Mouse (Mus musculus) macrophage (primary cell): ENCODE measurements around the gene Gm12185. TPM values are rescaled to one million over a fixed set of nuclear protein-coding genes. Genes with fewer than 3 reads are reported as not detected.
"Not testable (repeated sequence)": the region's sequence is repeated elsewhere in the genome, so short reads cannot be mapped to it uniquely, and the experiment has no call there.

ENCODE experiments used
- H3K27ac ChIP-seq: fragments of 350-480 bp; formaldehyde crosslinking; 2 replicates; pipeline ENCODE4 v1.9.0; 2021
- H3K36me3 ChIP-seq: fragments of 350-480 bp; formaldehyde crosslinking; 2 replicates; pipeline ENCODE4 v1.9.0; 2021; ENCODE audit errors: inconsistent target
- H3K4me3 ChIP-seq: fragments of 350-480 bp; formaldehyde crosslinking; 2 replicates; pipeline ENCODE4 v1.9.0; 2021; ENCODE audit errors: inconsistent target
- H3K79me2 ChIP-seq: fragments of 350-480 bp; formaldehyde crosslinking; 2 replicates; pipeline ENCODE4 v1.9.0; 2021; ENCODE audit errors: inconsistent target
- WGBS: methylation state at CpG from one replicate; pipeline ENCODE4 v1.1.7; 2026; ENCODE audit warnings: inconsistent platforms; ENCODE audit not compliant: missing documents; 5-methylcytosine and 5-hydroxymethylcytosine counted together
- polyA plus RNA-seq: library from polyadenylated mRNA; stranded (reverse); fragments of 250-400 nt; gene quantifications from 3 replicates; pipeline ENCODE4 v1.2.4, GENCODE M21; 2018; ENCODE audit warnings: inconsistent platforms

Gene Gm12185
- polyA plus RNA-seq, 1 experiment from 2014 or later = 0.77 TPM

DNA sequence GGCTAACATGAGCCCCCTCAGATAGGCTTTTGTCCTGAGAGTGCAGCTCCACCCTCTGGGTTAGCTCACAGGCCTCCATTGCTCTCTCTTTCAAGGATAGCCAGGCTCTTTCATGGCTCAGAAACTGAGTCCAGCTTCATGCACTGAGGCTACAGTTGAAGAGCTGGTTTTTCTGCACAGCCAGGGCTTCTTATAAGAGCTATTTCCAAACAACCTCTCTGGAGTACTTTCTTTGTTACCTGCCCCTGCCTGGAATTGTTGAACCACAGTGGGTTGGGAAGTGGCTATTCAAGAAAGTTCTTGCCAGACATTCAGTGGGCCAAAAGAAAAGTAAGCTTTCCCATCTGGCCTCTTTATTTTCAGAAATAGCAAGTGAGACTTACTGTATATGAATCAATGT lies 52.7 kb downstream of the Gm12185 start:
- not testable (repeated sequence) for H3K36me3 ChIP-seq, H3K79me2 ChIP-seq, H3K4me3 ChIP-seq, H3K27ac ChIP-seq

DNA sequence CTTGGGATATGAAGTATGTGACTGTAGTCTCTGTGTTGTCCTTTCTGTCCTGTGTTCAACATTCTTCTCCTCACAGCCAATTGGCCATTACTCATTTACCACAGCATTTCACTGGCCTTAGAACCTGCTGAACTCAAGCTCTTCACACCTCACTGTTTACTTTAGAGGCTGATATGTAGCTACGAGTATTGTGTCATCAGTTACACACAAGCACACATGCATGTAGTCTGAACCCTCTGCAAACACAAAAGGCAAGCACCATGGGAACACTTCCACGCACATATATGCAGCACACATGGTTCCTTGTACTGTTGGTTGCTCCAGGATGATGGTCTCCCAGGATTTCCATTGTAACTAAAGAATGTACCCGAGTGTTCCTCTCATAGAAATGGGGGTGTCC lies 56.7 kb downstream of the Gm12185 start:
- H3K4me3 ChIP-seq, H3K27ac ChIP-seq, H3K36me3 ChIP-seq, H3K79me2 ChIP-seq: not testable (repeated sequence)
- WGBS = no CpG with 5 or more reads among the region's 3 CpGs

DNA sequence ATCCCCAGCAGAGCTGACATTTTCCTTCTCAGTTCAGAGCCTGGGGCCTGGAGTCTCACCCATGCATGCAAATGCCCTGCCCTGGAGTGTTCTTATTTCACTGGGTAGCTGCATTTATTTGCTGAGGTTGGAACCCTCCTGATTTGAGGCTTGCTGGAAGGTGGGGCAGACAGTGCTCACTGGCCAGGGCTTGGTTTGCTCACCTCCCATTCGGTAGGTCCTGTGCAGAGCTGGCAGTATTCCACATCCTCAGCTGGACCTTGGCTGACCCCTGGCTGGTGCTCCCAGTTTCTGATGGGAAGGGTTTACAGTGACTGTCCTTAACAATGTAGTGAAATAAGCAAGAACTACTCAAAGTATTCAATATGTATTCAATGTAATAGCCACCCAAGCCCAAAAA lies 58.1 kb downstream of the Gm12185 start:
- not testable (repeated sequence) for H3K4me3 ChIP-seq, H3K27ac ChIP-seq, H3K36me3 ChIP-seq, H3K79me2 ChIP-seq
- no CpG with 5 or more reads among the region's 1 CpGs for WGBS

DNA sequence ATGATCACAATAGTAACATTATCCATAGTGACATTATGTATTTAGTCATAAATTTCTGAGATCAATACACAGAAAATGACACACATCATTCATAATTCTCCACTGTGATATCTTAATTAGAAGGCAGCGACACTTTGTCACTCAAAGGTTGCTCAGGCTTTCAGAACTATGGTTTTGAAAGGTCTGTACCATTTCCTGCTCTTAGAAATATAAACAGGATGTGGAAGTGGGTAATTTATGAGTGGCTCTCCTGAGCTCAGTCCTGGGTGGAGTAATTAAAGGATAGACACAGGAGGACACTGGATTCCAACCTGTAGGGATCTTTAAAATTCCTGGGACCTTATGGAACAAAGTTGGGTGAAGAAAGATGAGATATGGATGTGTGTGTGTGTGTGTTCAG lies 58.6 kb downstream of the Gm12185 start:
- not testable (repeated sequence) for H3K27ac ChIP-seq, H3K4me3 ChIP-seq, H3K36me3 ChIP-seq, H3K79me2 ChIP-seq
- WGBS = 0% methylated on average over 1 of the region's 1 CpGs

DNA sequence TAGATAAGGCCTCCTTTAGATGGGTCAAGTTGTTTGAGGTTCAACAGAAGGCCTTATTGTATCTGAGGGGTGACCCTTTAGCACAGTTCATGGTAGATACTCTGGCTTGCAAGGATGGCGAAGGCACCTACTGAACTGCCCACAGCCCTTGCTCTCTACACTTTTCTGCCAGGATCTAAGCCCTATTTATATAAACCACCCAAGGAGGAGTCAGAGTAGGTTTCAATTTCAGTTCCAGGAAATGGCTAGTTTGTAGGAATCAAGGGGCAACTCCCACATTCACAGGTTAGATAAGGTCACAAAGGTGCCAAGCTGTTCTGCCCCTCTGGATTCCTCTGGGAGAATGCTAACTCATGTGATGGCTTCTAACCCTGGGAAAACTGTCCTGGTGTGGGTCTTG lies 64.0 kb downstream of the Gm12185 start:
- H3K27ac ChIP-seq, H3K79me2 ChIP-seq, H3K4me3 ChIP-seq, H3K36me3 ChIP-seq: not testable (repeated sequence)
- 92% methylated on average over 1 of the region's 1 CpGs for WGBS

DNA sequence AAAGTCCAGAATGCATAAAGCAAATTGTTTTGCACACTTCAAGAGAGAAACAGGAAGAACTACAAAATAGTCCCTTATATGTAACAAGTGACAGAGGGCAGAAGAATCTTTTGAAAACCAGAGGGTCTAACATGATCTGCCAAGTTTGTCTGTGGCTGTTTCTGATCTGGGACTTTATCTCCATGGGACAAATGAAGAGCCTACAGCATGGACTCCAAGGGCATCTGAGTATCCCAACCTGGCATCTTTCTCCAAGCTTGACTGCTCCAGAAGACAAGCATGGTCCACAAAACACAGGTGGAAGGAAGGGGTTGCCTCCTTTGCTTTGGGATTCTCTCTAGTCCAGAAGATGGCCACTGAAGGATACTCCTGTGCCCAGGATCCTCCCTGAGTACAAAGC lies 65.6 kb downstream of the Gm12185 start:
- not testable (repeated sequence) for H3K27ac ChIP-seq

DNA sequence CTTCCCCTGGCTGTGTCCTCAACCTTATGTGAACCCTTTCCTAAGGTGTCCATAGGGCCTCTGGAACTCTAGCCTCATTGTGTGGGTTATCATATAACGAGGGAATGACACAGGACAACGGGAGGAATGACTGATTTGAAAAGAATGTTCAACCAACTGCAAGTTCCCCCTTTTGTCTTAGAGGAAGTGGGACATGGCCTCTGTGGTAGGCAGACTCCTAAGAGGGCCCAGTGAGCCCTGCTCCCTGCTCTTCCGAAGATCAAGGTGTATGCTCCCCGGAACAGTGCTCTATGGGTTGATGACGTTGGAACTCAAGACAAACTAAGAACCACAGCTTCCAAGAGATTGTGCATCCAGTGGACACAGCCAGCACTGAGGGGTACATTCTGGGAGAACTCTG lies 68.2 kb downstream of the Gm12185 start:
- not testable (repeated sequence) for H3K27ac ChIP-seq, H3K36me3 ChIP-seq, H3K79me2 ChIP-seq, H3K4me3 ChIP-seq
- WGBS = 23% methylated on average over 3 of the region's 5 CpGs

More for the DNA sequence above, 65.6 kb downstream of the Gm12185 start:
- not testable (repeated sequence) for H3K36me3 ChIP-seq, H3K79me2 ChIP-seq, H3K4me3 ChIP-seq

DNA sequence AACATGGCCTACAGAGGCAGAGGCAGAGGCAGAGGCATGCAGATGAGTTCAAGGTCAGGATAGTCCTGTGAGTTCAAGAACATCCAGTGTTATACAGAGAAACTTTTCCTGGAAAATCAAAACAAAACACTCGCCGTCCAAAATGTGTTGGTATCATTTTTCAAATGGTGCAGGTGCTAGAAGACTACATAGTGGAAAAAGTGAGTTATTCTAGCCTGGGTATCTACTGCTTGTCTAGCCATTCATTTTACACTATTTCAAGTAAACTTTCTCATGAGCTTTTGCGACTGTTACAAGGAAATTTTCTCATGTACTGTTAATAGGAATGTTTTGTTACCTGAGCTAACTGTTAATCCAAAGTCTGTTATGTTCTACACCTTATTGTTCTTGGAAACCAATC lies 73.6 kb downstream of the Gm12185 start:
- no peaks in the 10 kb centered on the region for H3K79me2 ChIP-seq
- no peak overlapping the region for H3K27ac ChIP-seq
- no peak overlapping the region for H3K4me3 ChIP-seq
- WGBS = 97% methylated on average over 3 of the region's 3 CpGs
- no peaks in the 10 kb centered on the region for H3K36me3 ChIP-seq

DNA sequence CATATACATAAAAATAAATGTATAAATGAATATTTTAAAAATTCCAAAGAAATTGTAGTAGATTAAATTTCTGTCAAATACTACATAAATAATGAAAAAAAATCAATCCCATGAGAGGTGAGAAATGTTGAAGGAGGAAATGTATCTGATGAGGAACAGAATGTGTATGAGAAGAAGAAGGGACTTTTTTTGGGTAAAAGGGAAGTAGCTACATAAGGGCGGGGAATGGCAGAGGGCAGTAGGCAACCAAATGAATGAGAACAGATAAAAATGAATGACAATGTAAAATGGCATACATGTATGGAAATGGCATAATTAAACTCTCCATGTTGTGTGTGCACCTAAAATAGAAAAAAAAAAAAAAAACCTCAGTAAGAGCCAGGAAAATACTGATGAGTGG lies 78.4 kb downstream of the Gm12185 start:
- Histone ChIP-seq H3K27ac (no peak overlapping the region), H3K36me3 (peaks cover 17% of the 10 kb centered on the region; the same call in 1 of the 2 replicates), H3K4me3 (no peak overlapping the region), H3K79me2 (no peaks in the 10 kb centered on the region)
- WGBS = 43% methylated on average over 1 of the region's 1 CpGs

DNA sequence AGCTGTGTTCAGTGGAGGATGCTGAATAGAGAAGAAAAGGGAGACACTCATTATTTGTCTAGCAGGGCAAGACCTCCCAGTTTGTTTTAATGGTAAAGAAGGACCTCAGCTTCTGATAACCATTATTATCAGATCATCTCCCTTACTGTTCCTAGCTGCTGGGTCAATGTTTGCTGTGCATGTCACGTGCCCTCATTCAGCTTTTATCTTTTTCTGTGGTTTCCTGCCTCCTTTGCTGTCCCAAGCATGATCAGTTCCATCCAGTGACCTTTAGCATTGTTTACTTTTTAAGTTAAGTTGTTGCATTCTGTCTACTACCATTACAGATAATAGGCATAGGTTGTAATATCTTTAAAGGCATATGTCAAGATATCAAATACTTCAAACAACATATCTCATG lies 83.6 kb downstream of the Gm12185 start:
- WGBS = 67% methylated on average over 1 of the region's 1 CpGs
- Histone ChIP-seq H3K79me2 (no peaks in the 10 kb centered on the region), H3K27ac (no peak overlapping the region), H3K4me3 (no peak overlapping the region), H3K36me3 (peaks cover 17% of the 10 kb centered on the region; the same call in 1 of the 2 replicates)

DNA sequence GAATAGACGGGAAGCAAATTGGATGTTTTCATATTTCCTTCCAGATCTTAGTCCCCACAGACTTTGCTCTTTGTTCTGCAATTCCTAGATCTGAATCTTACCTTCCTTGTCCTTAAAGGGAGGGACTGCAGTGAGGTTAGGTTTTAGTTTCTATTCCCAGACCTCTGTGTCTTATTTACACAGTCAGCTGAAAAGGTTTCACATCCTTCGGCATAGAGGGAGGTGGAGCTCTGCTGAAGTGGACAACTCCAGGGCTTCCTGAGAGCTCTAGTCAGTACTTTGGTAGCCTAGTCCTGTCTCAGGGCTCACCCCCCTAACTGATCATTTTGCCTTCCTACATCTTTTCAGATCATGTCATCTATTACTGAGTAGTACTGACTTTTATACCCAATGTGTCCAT lies 90.0 kb downstream of the Gm12185 start, which contains the start of gene Gm5431:
Gm5431 (minus strand) TSS at position 194 of the 400 bp plus-strand sequence.
- H3K79me2 ChIP-seq = peaks cover 37% of the 10 kb centered on the region
- WGBS = 19% methylated on average over 2 of the region's 2 CpGs
- peaks cover 15% of the 10 kb centered on the region; the same call in 1 of the 2 replicates for H3K36me3 ChIP-seq
- peak within 1 kb of the TSS; percentile 68 for H3K4me3 ChIP-seq
- peak within 1 kb of the TSS; percentile 98 for H3K27ac ChIP-seq

DNA sequence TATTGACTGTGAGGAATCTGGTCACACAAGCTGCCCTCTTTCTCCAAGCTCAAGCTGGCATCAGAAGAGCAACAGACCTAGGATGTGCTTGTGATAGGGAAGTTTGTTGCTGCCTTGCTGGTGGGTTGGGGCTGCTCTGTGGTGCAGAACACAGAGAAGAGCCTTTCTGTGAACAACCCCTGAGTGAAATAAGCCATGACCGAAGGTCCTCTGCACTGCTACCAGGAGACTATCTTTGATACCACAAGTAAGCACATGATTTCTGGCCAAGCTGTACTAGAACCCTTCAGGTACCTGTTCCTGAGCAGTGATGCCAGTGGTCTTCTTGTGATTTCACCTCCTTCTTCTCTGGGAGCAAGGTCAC lies 90.5 kb downstream of the Gm12185 start:
- peak overlapping the region; percentile 68 for H3K4me3 ChIP-seq
- peaks cover 42% of the 10 kb centered on the region for H3K79me2 ChIP-seq
- WGBS = 50% methylated on average over 1 of the region's 1 CpGs
- peaks cover 20% of the 10 kb centered on the region; the same call in 1 of the 2 replicates for H3K36me3 ChIP-seq
- peak overlapping the region; percentile 98 for H3K27ac ChIP-seq

DNA sequence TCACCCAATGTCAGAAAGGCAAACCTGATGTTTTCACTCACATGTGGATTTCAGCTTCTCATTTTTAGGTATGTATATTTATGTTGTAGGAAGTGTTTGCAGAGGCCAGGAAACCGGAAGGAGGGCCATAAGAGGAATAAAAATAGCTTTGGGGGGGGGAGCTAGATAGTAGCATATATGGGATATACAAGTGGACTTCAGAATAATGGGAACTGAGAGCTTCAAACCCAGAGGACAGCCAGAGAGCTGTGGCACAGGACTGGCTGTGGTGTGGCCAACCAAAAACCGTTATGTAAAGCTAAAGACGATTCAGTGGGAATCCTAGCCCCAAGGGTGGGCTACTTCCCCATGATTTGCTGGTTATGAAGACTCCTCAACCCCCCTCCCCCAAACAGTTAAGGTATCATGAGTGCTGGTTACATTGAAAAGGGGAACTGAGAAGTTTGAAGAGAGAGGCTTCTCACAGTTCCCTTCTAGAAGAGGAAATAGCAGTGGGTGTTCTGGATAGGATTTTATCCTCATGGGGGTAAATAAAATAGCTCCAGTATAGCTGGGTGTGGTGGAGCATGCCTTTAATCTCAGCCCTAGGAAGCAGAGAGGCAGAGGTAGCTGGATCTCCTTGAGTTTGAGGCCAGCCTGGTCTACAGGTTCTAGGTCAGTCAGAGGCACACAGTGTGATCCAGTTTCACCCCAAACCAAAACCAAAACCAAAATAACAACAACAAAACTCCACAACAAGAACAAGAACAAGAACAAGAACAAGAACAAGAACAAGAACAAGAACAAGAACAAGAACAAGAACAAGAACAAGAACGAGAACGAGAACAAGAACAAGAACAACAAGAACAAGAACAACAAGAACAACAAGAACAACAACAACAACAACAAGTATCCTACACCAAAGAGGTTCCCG lies 91.1 kb downstream of the Gm12185 start:
- peak overlapping the region; percentile 98 for H3K27ac ChIP-seq
- WGBS = 22% methylated on average over 5 of the region's 6 CpGs

DNA sequence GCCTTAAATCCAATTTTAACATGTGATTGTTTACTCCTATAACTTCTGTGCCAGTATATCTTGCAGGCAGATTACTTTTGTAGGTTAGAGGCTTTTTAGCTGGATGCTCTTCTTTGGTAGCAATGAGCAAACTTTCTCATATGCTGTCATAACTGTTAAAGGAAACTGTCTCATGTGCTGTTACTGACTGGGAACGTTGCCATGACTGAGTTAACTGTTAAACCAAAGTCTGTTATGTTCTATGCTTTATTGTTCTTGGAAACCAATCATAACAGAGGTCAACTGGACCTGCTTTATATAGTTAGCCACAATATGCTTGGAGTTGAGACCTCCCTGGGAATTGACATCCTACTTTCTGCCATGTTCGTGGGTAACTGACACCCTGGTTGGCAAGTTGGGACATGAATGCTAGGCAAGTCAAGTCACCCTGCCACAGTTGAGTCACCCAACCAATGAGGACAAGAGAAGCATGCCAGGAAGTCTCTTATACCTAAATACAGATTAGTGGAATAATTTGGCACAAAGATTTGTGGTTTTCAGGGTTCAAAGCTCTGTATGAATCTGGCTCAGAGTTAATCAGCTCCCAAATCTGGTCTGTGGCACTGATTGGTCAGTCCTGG lies 93.1 kb downstream of the Gm12185 start:
- 48% methylated on average over 2 of the region's 2 CpGs for WGBS
- H3K4me3 ChIP-seq = no peak overlapping the region
- peaks cover 24% of the 10 kb centered on the region; the same call in 1 of the 2 replicates for H3K36me3 ChIP-seq
- no peak overlapping the region for H3K27ac ChIP-seq
- peaks cover 64% of the 10 kb centered on the region for H3K79me2 ChIP-seq

More for the DNA sequence above, 91.1 kb downstream of the Gm12185 start:
- Histone ChIP-seq H3K36me3 (peaks cover 24% of the 10 kb centered on the region; the same call in 1 of the 2 replicates), H3K79me2 (peaks cover 48% of the 10 kb centered on the region), H3K4me3 (peak overlapping the region; percentile 68)

DNA sequence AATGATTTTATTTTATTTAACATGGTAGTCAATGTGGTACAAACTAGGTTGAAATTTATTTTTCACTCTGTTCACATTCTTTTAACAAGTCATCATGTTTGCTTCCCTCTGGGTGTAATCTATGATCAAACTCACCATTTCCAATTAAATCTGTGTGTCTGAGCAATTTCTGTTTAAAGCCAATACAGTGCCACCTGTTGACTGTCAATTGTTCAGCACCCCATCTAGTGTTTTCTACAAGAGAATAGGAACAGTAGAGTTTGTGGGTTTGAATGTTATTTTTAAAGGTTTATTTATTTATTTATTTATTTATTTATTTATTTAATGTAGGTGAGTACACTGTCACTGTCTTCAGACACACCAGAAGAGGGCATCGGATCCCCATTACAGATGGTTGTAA lies 115.3 kb downstream of the Gm12185 start:
- H3K79me2 ChIP-seq = peaks cover 13% of the 10 kb centered on the region; the same call in 1 of the 2 replicates
- no peaks in the 10 kb centered on the region for H3K36me3 ChIP-seq
- no peak overlapping the region for H3K4me3 ChIP-seq
- no peak overlapping the region for H3K27ac ChIP-seq
- 100% methylated on average over 1 of the region's 1 CpGs for whole genome bisulfite sequencing
